In the genomic region with DNA sequence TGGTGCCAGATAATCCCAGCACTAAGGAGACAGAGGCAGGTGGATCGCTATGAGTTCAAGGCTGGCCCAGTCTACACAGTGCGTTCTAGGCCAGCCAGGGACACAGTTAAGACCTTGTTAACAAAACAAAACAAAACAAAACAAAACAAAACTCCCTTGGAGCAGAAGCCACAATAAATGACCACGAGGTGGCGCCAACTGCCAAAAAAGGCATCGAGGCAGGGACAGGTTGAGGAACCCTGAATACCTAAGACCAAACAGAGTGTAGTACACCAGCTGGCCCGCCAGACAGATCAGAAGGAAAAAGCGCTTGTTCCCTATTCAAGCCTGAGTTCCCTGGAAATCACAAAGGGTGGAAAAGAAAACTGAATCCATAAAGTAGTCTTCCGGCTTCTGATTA, we compare ENCODE assay signal across 9 mouse cellular contexts. TPM values are rescaled to one million over a fixed set of nuclear protein-coding genes. Genes with fewer than 3 reads are reported as not detected.
DNase-seq lines count a peak whose midpoint lies in the region; ATAC-seq and TF ChIP-seq lines count a peak whose summit lies in the region.
"Had no signal": no experiment of that assay in that cellular context is flagged by ENCODE, and none has a peak within 500 bp of the region (broad histone marks: within the 10 kb centered on the region; RNA-seq: fewer than 3 reads in every experiment).

No protein-coding gene starts in this region.

- H3K4me2 ChIP-seq in hindbrain, postnatal 0 days (ENCODE audit: low read depth, low read length) = no peak overlapping the region
- H3K4me2 ChIP-seq: heart, embryonic 15.5 days had no signal

- TF ChIP-seq CTCF in hindbrain, postnatal 0 days (IDR thresholded peaks at IDR 0.05; ENCODE audit: low read depth) = peak; percentile 92
- peak; percentile 80 for TF ChIP-seq CTCF in lung, adult 2 months (IDR thresholded peaks at IDR 0.05; ENCODE audit: insufficient read depth, low read length)

- WGBS in hindbrain, postnatal 0 days = 20% methylated on average over 8 of the region's 8 CpGs
- 26% methylated on average over 8 of the region's 8 CpGs for WGBS in lung, adult 2 months

- H3K4me3 ChIP-seq in hindbrain, postnatal 0 days (ENCODE audit: low read length) = no peak overlapping the region
- no peak overlapping the region for H3K4me3 ChIP-seq in lung, adult 2 months (replicated peaks; ENCODE audit: extremely low read depth, low read depth, low read length)
- H3K4me3 ChIP-seq: heart, embryonic 15.5 days had no signal

- peaks cover 5% of the 10 kb centered on the region; the same call in 1 of the 2 replicates for H3K36me3 ChIP-seq in hindbrain, postnatal 0 days (ENCODE audit: insufficient read depth, low read length)

- ATAC-seq in frontal cortex, adult (ENCODE audit: low TSS enrichment) = peak; percentile 48
- ATAC-seq in erythroblast, adult 5-6 weeks (replicated peaks; ENCODE audit: low FRiP score, poor library complexity, severe bottlenecking) = peak; percentile 71
- ATAC-seq in hindbrain, postnatal 0 days = peak; percentile 65

- no peak overlapping the region for H3K27ac ChIP-seq in hindbrain, postnatal 0 days
- H3K27ac ChIP-seq: heart, embryonic 15.5 days had no signal

- no peaks in the 10 kb centered on the region for H3K4me1 ChIP-seq in hindbrain, postnatal 0 days (ENCODE audit: insufficient read depth, low read length)
- H3K4me1 ChIP-seq in lung, adult 2 months (ENCODE audit: control insufficient read depth, insufficient read depth, low read length) = peaks cover 9% of the 10 kb centered on the region; the same call in 1 of the 2 replicates

- no peak overlapping the region for H3K9ac ChIP-seq in hindbrain, postnatal 0 days (replicated peaks; ENCODE audit: low read length)
- H3K9ac ChIP-seq: heart, embryonic 15.5 days had no signal

- peaks cover 3% of the 10 kb centered on the region; the same call in 1 of the 2 replicates for H3K27me3 ChIP-seq in hindbrain, postnatal 0 days (ENCODE audit: insufficient read depth, low read length)
- H3K27me3 ChIP-seq: heart, embryonic 15.5 days had no signal

- no peaks in the 10 kb centered on the region for H3K9me3 ChIP-seq in hindbrain, postnatal 0 days (ENCODE audit: low read length)
- H3K9me3 ChIP-seq: heart, embryonic 15.5 days had no signal

- DNase-seq in frontal cortex, postnatal 14 days (ENCODE audit: low spot score in 2 of 2) = no peak
- peak; percentile 77 for DNase-seq in CD4-positive helper T cell, adult 2 months (ENCODE audit: low read depth, low spot score)
- peak; percentile 93 for DNase-seq in brain, adult 2 months (ENCODE audit: low read depth, low spot score)
- peak; percentile 92 for DNase-seq in hindbrain, postnatal 0 days (ENCODE audit: low spot score)
- peak; percentile 69 for DNase-seq in lung, adult 2 months
- DNase-seq in retina, postnatal 1 day = peak; percentile 90

- TF ChIP-seq POLR2A in lung, adult 2 months (IDR thresholded peaks at IDR 0.05; ENCODE audit: borderline replicate concordance, extremely low read depth, low read depth, low read length) = no peak

RNA-seq across cellular contexts. Expression of a gene that starts 5.2 kb away (rescaled TPM):
- total RNA-seq in erythroblast, adult 5-6 weeks (2015; ENCODE audit: low replicate concordance) = not detected in 2 replicates
- total RNA-seq in erythroblast, adult 5-6 weeks (2017; ENCODE audit: low replicate concordance) = 1.2 and 7.5 TPM in 2 replicates
- 65.4 and 97.4 TPM in 2 replicates for total RNA-seq in hindbrain, postnatal 0 days (2014; rRNA removed)
- 22.8 and 22.9 TPM in 2 replicates for polyA plus RNA-seq in hindbrain, postnatal 0 days (2015; fragmentation: Nextera tagmentation; extraction: Ambion mirVana)
- polyA plus RNA-seq in lung, adult 2 months (2012; rRNA removed) = 183 and 195 TPM in 2 replicates

RNA-seq across cellular contexts. Expression of a gene that starts 9.5 kb away (rescaled TPM):
- 21.3 and 22.1 TPM in 2 replicates for total RNA-seq in erythroblast, adult 5-6 weeks (2015; ENCODE audit: low replicate concordance)
- 29.0 and 33.3 TPM in 2 replicates for total RNA-seq in erythroblast, adult 5-6 weeks (2017; ENCODE audit: low replicate concordance)
- total RNA-seq in hindbrain, postnatal 0 days (2014; rRNA removed) = 24.5 and 30.0 TPM in 2 replicates
- polyA plus RNA-seq in hindbrain, postnatal 0 days (2015; fragmentation: Nextera tagmentation; extraction: Ambion mirVana) = 27.7 TPM in 2 replicates
- 9.8 and 12.4 TPM in 2 replicates for polyA plus RNA-seq in lung, adult 2 months (2012; rRNA removed)

RNA-seq across cellular contexts. Expression of a gene that starts 11.6 kb away (rescaled TPM):
- 64.4 and 68.3 TPM in 2 replicates for total RNA-seq in erythroblast, adult 5-6 weeks (2015; ENCODE audit: low replicate concordance)
- 29.9 and 61.1 TPM in 2 replicates for total RNA-seq in erythroblast, adult 5-6 weeks (2017; ENCODE audit: low replicate concordance)
- total RNA-seq in hindbrain, postnatal 0 days (2014; rRNA removed) = 18.1 and 21.7 TPM in 2 replicates
- 52.6 and 61.3 TPM in 2 replicates for polyA plus RNA-seq in hindbrain, postnatal 0 days (2015; fragmentation: Nextera tagmentation; extraction: Ambion mirVana)
- polyA plus RNA-seq in lung, adult 2 months (2012; rRNA removed) = 12.5 and 16.5 TPM in 2 replicates

RNA-seq across cellular contexts. Expression of a gene that starts 16.8 kb away (rescaled TPM):
- not detected in 2 replicates for total RNA-seq in erythroblast, adult 5-6 weeks (2015; ENCODE audit: low replicate concordance)
- total RNA-seq in erythroblast, adult 5-6 weeks (2017; ENCODE audit: low replicate concordance) = not detected in 2 replicates
- total RNA-seq in hindbrain, postnatal 0 days (2014; rRNA removed) = not detected in 2 replicates
- not detected in 2 replicates for polyA plus RNA-seq in hindbrain, postnatal 0 days (2015; fragmentation: Nextera tagmentation; extraction: Ambion mirVana)
- polyA plus RNA-seq in lung, adult 2 months (2012; rRNA removed) = 1.4 and 2.3 TPM in 2 replicates

RNA-seq across cellular contexts. Expression of a gene that starts 50.7 kb away (rescaled TPM):
- total RNA-seq in erythroblast, adult 5-6 weeks (2015; ENCODE audit: low replicate concordance) = 58.0 and 62.7 TPM in 2 replicates
- 166 and 187 TPM in 2 replicates for total RNA-seq in erythroblast, adult 5-6 weeks (2017; ENCODE audit: low replicate concordance)
- 38.4 and 53.0 TPM in 2 replicates for total RNA-seq in hindbrain, postnatal 0 days (2014; rRNA removed)
- 39.2 and 39.8 TPM in 2 replicates for polyA plus RNA-seq in hindbrain, postnatal 0 days (2015; fragmentation: Nextera tagmentation; extraction: Ambion mirVana)
- 77.9 and 85.7 TPM in 2 replicates for polyA plus RNA-seq in lung, adult 2 months (2012; rRNA removed)

Comparison
In these comparisons a context has a peak if more than half of its experiments do, and no peak if none do; other contexts are left out.
1. DNase-seq: peak in CD4-positive helper T cell, adult 2 months (single experiment), brain, adult 2 months (single experiment), hindbrain, postnatal 0 days (single experiment), lung, adult 2 months (single experiment) and retina, postnatal 1 day (single experiment); none in frontal cortex, postnatal 14 days (0 of 2).
2. Peak in every context shown above with its lines, with median percentiles within 50 percentile points of each other: ATAC-seq.